Mouse (Mus musculus) embryonic facial prominence, embryonic 15.5 days (tissue): ENCODE data around the gene Anxa5. TPM values are rescaled to one million over a fixed set of nuclear protein-coding genes. Genes with fewer than 3 reads are reported as not detected.

ENCODE experiments used
- ATAC-seq: fragments of 200-750 bp; cut with Nextera tagmentation; 2 replicates; pipeline ENCODE4 v1.8.0; 2017; ENCODE audit warnings: low read depth, moderate TSS enrichment; ENCODE audit not compliant: insufficient number of reproducible peaks, low FRiP score, low TSS enrichment
- H3K27ac ChIP-seq: fragments of 300-500 bp; sonication (generic); replicated peaks from 2 replicates; pipeline ENCODE4 v1.5.1; 2015; ENCODE audit warnings: mild to moderate bottlenecking, inconsistent platforms
- H3K27me3 ChIP-seq: fragments of 300-500 bp; sonication (generic); 2 replicates; pipeline ENCODE4 v1.6.1; 2015; ENCODE audit warnings: inconsistent platforms
- H3K36me3 ChIP-seq: fragments of 300-500 bp; sonication (generic); 2 replicates; pipeline ENCODE4 v1.6.1; 2015; ENCODE audit warnings: mild to moderate bottlenecking, inconsistent platforms
- H3K4me1 ChIP-seq: fragments of 300-500 bp; sonication (generic); 2 replicates; pipeline ENCODE4 v1.6.1; 2015; ENCODE audit warnings: inconsistent platforms
- H3K4me2 ChIP-seq: fragments of 300-500 bp; sonication (generic); replicated peaks from 2 replicates; pipeline ENCODE4 v1.6.1; 2015; ENCODE audit warnings: mild to moderate bottlenecking, inconsistent platforms
- H3K4me3 ChIP-seq: fragments of 300-500 bp; sonication (generic); replicated peaks from 2 replicates; pipeline ENCODE4 v1.5.1; 2015; ENCODE audit warnings: mild to moderate bottlenecking, inconsistent platforms
- H3K9ac ChIP-seq: fragments of 300-500 bp; sonication (generic); 2 replicates; pipeline ENCODE4 v1.6.1; 2015; ENCODE audit warnings: inconsistent platforms
- H3K9me3 ChIP-seq: fragments of 300-500 bp; sonication (generic); replicated peaks from 2 replicates; pipeline ENCODE4 v1.6.1; 2016; ENCODE audit warnings: inconsistent platforms
- WGBS: fragments of 180-500 bp; shearing (Covaris S2); methylation state at CpG from one replicate; pipeline ENCODE4 v1.1.7; 2015; 5-methylcytosine and 5-hydroxymethylcytosine counted together
- polyA plus RNA-seq: library from polyadenylated mRNA; unstranded; fragments of >200 nt; fragmentation: Nextera tagmentation; extraction: Ambion mirVana; gene quantifications from 2 replicates; pipeline ENCODE4 v1.2.1, GENCODE M21; 2015

Gene Anxa5
- polyA plus RNA-seq, 1 experiment from 2014 or later = 530 TPM

DNA sequence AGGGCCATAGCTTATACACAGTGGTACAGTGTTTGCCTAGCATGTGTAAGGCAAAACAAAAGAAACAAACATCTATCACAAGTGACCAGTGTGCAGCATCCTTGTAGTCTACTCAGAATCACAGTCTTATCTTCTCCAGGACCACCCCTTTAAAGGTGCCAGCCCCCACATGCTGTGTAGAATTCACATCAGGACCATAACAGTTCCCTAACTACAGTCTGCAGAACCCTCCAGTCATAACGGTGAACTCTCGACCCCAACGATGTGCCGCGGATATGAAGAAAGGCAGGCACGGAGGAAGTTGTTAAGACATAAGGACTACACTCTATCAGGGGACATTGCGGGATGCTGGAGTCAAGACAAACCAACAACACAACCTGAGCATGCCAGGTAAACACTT lies 23.7 kb upstream of the Anxa5 start:
- ATAC-seq = no peak
- Histone ChIP-seq H3K27ac (no peak overlapping the region), H3K4me1 (0 out of 2 replicates have a peak, but pooled peaks cover 9% of the 10 kb centered on the region), H3K9me3 (no peaks in the 10 kb centered on the region), H3K9ac (no peak overlapping the region), H3K4me3 (no peak overlapping the region), H3K4me2 (no peak overlapping the region), H3K36me3 (no peaks in the 10 kb centered on the region), H3K27me3 (no peaks in the 10 kb centered on the region)
- 93% methylated on average over 7 of the region's 7 CpGs for WGBS

DNA sequence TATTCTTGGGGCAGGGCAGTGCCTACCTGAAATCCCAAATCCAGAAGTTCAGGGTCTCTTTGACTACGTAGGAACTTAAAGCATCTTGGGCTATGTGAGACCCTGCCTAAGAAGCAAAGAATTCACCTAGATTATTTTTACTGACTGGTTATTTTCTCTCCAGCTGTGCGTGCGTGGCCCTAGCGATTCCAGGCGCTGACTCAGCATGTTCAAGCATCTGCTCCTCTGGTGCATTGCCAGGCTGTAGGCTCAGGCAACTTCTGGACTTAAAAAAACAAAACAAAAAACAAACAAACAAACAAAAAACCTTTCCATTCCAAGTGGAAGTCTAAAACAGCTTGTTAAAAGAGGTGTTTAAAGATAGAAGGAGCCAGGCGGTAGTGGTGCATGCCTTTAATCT lies 22.5 kb upstream of the Anxa5 start:
- Histone ChIP-seq H3K4me1 (0 out of 2 replicates have a peak, but pooled peaks cover 9% of the 10 kb centered on the region), H3K4me3 (no peak overlapping the region), H3K9me3 (no peaks in the 10 kb centered on the region), H3K36me3 (no peaks in the 10 kb centered on the region), H3K27ac (no peak overlapping the region), H3K4me2 (no peak overlapping the region), H3K27me3 (no peaks in the 10 kb centered on the region), H3K9ac (no peak overlapping the region)
- WGBS = 74% methylated on average over 6 of the region's 6 CpGs
- ATAC-seq = no peak

DNA sequence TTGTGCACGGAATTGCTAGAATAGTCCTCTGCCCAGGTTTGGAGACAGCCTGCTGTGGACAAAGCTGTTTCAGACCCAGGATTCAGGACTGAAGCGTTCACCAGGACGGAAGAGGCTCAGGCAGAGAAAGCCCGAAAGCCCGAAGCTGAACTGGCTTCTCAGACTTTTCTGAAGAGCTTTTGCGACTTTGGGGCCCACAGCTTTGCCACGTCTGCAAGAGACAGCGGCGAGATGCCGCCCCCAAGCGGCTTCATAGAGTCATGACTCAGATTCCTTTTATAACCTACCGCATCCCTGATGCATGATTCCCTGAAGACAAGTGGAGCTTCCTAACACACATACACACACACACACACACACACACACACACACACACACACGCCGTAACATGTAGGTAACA lies 21.1 kb upstream of the Anxa5 start:
- Histone ChIP-seq H3K9ac (no peak overlapping the region), H3K4me2 (no peak overlapping the region), H3K4me3 (no peak overlapping the region), H3K36me3 (no peaks in the 10 kb centered on the region), H3K9me3 (no peaks in the 10 kb centered on the region), H3K4me1 (peaks cover 17% of the 10 kb centered on the region), H3K27ac (0 out of 2 replicates have a peak overlapping the region, but pooled peaks have one; percentile 58), H3K27me3 (no peaks in the 10 kb centered on the region)
- WGBS = 12% methylated on average over 14 of the region's 14 CpGs
- peak; percentile 40; the same call in 1 of the 2 replicates for ATAC-seq

- no peak overlapping the region for H3K4me2 ChIP-seq
- no peaks in the 10 kb centered on the region for H3K9me3 ChIP-seq
- H3K27ac ChIP-seq = 0 out of 2 replicates have a peak overlapping the region, but pooled peaks have one; percentile 58
- WGBS = 76% methylated on average over 9 of the region's 9 CpGs
- ATAC-seq = no peak
- H3K4me3 ChIP-seq = no peak overlapping the region
- no peaks in the 10 kb centered on the region for H3K36me3 ChIP-seq
- H3K4me1 ChIP-seq = peaks cover 17% of the 10 kb centered on the region
- no peaks in the 10 kb centered on the region for H3K27me3 ChIP-seq
- H3K9ac ChIP-seq = no peak overlapping the region
Observed at GRCm38 (mm10) chr3:36496273-36496672, 20.6 kb upstream of the Anxa5 start.

GRCm38 (mm10) chr3:36495436-36495835 lies 19.7 kb upstream of the Anxa5 start:
- H3K4me1 ChIP-seq = peaks cover 17% of the 10 kb centered on the region
- no peaks in the 10 kb centered on the region for H3K9me3 ChIP-seq
- peak overlapping the region; percentile 29; the same call in 1 of the 2 replicates for H3K4me2 ChIP-seq
- 5% methylated on average over 6 of the region's 6 CpGs for WGBS
- H3K27ac ChIP-seq = no peak overlapping the region
- ATAC-seq = peak; percentile 51; the same call in 1 of the 2 replicates
- no peaks in the 10 kb centered on the region for H3K27me3 ChIP-seq
- no peak overlapping the region; the same call in 1 of the 2 replicates for H3K4me3 ChIP-seq
- no peak overlapping the region for H3K9ac ChIP-seq
- no peaks in the 10 kb centered on the region for H3K36me3 ChIP-seq

DNA sequence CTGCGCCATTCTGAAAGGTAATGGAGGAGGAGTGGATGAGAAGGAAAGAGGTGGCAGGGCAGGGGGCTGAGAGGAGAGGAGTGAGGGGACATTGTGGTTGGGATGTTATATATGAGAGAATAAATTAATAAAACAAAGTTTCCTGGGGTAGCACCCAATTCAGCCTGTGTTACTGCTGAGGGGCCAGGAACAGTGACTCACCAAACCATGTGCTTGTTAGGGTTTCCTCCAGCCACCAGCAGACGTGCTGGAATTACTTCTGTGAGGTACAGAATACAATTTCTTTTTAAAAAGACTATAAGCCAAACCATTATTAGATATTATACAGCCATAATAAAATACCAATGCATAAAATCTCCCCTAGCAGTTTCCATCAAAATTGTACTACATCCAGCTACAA lies 18.9 kb upstream of the Anxa5 start:
- no peaks in the 10 kb centered on the region for H3K9me3 ChIP-seq
- no peak overlapping the region for H3K4me3 ChIP-seq
- WGBS = 71% methylated on average over 2 of the region's 2 CpGs
- peaks cover 17% of the 10 kb centered on the region for H3K4me1 ChIP-seq
- no peak overlapping the region for H3K4me2 ChIP-seq
- no peak overlapping the region for H3K9ac ChIP-seq
- no peaks in the 10 kb centered on the region for H3K36me3 ChIP-seq
- no peak for ATAC-seq
- no peaks in the 10 kb centered on the region for H3K27me3 ChIP-seq
- H3K27ac ChIP-seq = no peak overlapping the region

- WGBS = 71% methylated on average over 6 of the region's 6 CpGs
- Histone ChIP-seq H3K27ac (no peak overlapping the region), H3K36me3 (no peaks in the 10 kb centered on the region), H3K27me3 (no peaks in the 10 kb centered on the region), H3K4me3 (no peak overlapping the region), H3K9me3 (no peaks in the 10 kb centered on the region), H3K9ac (no peak overlapping the region), H3K4me2 (no peak overlapping the region), H3K4me1 (peaks cover 17% of the 10 kb centered on the region)
- no peak for ATAC-seq
Observed at GRCm38 (mm10) chr3:36493641-36494283, 18.1 kb upstream of the Anxa5 start.

DNA sequence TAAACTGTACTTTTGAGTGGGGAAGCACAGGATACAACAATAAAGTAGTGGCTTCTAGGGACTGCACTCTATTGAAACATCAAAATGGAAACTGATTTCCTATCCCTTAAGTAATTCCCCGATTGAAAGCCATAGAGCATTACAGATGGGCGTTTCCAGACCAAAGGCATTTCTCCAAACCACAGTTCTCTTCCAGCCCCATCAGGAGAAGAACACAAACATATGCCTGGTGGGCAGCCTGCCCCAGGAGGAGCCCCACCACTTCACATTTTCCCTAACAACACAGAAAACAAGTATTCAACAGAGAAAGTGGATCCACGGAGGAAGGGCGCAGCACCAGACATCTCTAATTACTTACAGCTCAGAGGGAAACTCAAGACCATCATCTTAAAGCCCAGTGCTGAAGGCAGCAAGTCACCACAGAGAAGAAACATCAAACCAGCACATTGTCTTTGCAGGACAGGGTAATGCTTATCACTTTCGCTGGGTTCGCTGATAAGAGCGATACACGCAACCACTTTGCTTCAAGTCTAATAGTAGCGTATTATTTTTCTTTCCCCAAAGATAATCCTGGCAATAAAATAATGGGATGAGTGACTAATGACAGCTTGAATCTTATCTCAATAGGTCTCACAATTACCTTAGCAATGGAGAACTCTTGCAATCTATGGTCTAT lies 17.2 kb upstream of the Anxa5 start:
- H3K27ac ChIP-seq = peak overlapping the region; percentile 71; the same call in 1 of the 2 replicates
- H3K4me2 ChIP-seq = no peak overlapping the region
- WGBS = 58% methylated on average over 9 of the region's 9 CpGs
- no peak overlapping the region for H3K9ac ChIP-seq
- 0 out of 2 replicates have a peak, but pooled peaks have one; percentile 36 for ATAC-seq
- no peaks in the 10 kb centered on the region for H3K9me3 ChIP-seq
- H3K27me3 ChIP-seq = no peaks in the 10 kb centered on the region
- H3K4me3 ChIP-seq = no peak overlapping the region
- peaks cover 17% of the 10 kb centered on the region for H3K4me1 ChIP-seq
- H3K36me3 ChIP-seq = no peaks in the 10 kb centered on the region

- Histone ChIP-seq H3K4me3 (no peak overlapping the region), H3K9ac (no peak overlapping the region), H3K9me3 (no peaks in the 10 kb centered on the region), H3K4me1 (peaks cover 16% of the 10 kb centered on the region), H3K4me2 (no peak overlapping the region), H3K27me3 (no peaks in the 10 kb centered on the region), H3K36me3 (no peaks in the 10 kb centered on the region), H3K27ac (no peak overlapping the region)
- WGBS = 95% methylated on average over 5 of the region's 5 CpGs
- no peak for ATAC-seq
Observed at GRCm38 (mm10) chr3:36491535-36491934, 15.8 kb upstream of the Anxa5 start.

DNA sequence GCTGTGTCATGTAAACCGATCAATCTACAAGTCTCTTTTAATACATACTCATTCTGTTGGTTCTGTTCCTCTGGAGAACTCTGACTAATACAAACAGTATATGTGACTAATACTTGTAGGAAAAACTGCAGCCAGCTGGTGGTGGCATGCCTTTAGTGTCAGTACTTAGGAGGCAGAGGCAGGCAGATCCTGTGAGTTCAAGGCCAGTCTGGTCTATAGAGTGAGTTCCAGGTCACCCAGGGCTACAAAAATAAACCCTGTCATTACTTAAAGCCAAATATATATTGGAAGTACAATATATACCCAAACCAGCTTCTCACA lies 13.9 kb upstream of the Anxa5 start:
- Histone ChIP-seq H3K27ac (no peak overlapping the region), H3K27me3 (no peaks in the 10 kb centered on the region), H3K4me3 (no peak overlapping the region), H3K36me3 (no peaks in the 10 kb centered on the region), H3K4me1 (peaks cover 9% of the 10 kb centered on the region), H3K9me3 (no peaks in the 10 kb centered on the region), H3K9ac (no peak overlapping the region), H3K4me2 (no peak overlapping the region)
- 84% methylated on average over 1 of the region's 1 CpGs for WGBS
- ATAC-seq = no peak

DNA sequence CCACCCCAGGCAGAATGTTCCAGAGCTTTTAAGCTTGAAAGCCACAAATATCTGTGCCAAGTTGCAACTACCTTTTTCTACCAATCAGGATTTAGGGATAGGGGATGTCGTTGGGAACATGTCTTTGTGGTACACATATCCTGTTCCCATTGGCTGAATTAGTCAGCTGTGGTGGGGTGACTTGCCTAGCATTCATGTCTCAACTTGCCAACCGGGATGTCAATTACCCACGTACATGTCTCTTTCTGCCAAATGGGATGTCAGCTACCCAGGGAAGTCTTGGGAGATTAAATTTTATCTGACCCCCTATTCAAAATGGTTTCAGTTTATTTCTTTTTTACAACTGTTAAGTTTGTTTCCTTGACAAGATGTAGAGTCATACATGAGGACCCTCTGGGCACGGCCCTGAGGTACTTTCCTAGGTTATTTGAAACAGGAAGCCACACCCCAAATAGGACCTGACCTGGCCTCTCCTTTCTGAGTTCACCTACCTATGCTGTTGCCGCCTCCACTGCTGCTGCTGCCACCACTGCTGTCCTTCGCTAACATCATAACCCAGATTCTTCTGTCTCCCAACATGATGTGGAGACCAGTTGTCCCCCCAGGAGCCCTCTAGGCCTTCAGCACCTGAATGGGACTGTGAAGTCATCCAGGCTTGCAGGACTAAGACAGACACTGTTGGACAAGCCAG lies 13.3 kb upstream of the Anxa5 start:
- Histone ChIP-seq H3K9me3 (no peaks in the 10 kb centered on the region), H3K27me3 (no peaks in the 10 kb centered on the region), H3K27ac (no peak overlapping the region), H3K36me3 (no peaks in the 10 kb centered on the region), H3K4me1 (peaks cover 9% of the 10 kb centered on the region), H3K9ac (no peak overlapping the region), H3K4me2 (no peak overlapping the region), H3K4me3 (no peak overlapping the region)
- ATAC-seq = no peak
- WGBS = 70% methylated on average over 6 of the region's 6 CpGs
